Mouse (Mus musculus): ENCODE data around the gene Rorb. TPM values are rescaled to one million over a fixed set of nuclear protein-coding genes. Genes with fewer than 3 reads are reported as not detected.

The Rorb gene
- total RNA-seq (2021) = under 1 TPM; 0.61 to 0.70 TPM
- long read RNA-seq, experiment 1 = 0 reads
- long read RNA-seq, experiment 2 = 0 reads

- peak; percentile 61 to 75 for DNase-seq (ENCODE audit: low spot score in 2 of 2)
Observed at GRCm38 (mm10) chr19:19110793-19111427, at the start of gene Rorb. Gene Rorb, minus strand, starts transcription at chr19:19111196.

- no peak for DNase-seq (ENCODE audit: low spot score in 2 of 2)
Observed at GRCm38 (mm10) chr19:19148847-19149246, 37.9 kb upstream of the Rorb start.

GRCm38 (mm10) chr19:19144447-19144846 is 33.5 kb upstream of the Rorb start:
- no peak for DNase-seq (ENCODE audit: low spot score in 2 of 2)

GRCm38 (mm10) chr19:19136856-19137255 is 25.9 kb upstream of the Rorb start:
- DNase-seq (ENCODE audit: low spot score in 2 of 2) = no peak

GRCm38 (mm10) chr19:19135838-19136237 is 24.8 kb upstream of the Rorb start:
- DNase-seq (ENCODE audit: low spot score in 2 of 2) = no peak

- no peak for DNase-seq (ENCODE audit: low spot score in 2 of 2)
Observed at GRCm38 (mm10) chr19:19122324-19122723, 11.3 kb upstream of the Rorb start.

GRCm38 (mm10) chr19:19112180-19112579 is 1.2 kb upstream of the Rorb start:
- no peak for DNase-seq (ENCODE audit: low spot score in 2 of 2)

- DNase-seq (ENCODE audit: low spot score in 2 of 2) = no peak
Observed at GRCm38 (mm10) chr19:19111428-19112170, 603 bp upstream of the Rorb start.

- peak; percentile 27 to 43 for DNase-seq (ENCODE audit: low spot score in 2 of 2)
Observed at GRCm38 (mm10) chr19:19110011-19110768, 806 bp downstream of the Rorb start.

- no peak for DNase-seq (ENCODE audit: low spot score in 2 of 2)
Observed at GRCm38 (mm10) chr19:19108596-19109381, 2.2 kb downstream of the Rorb start.

GRCm38 (mm10) chr19:19104581-19104980 is 6.4 kb downstream of the Rorb start:
- no peak for DNase-seq (ENCODE audit: low spot score in 2 of 2)

- no peak for DNase-seq (ENCODE audit: low spot score in 2 of 2)
Observed at GRCm38 (mm10) chr19:19097149-19097548, 13.8 kb downstream of the Rorb start.

GRCm38 (mm10) chr19:19089427-19089826 is 21.6 kb downstream of the Rorb start:
- DNase-seq (ENCODE audit: low spot score in 2 of 2) = no peak

GRCm38 (mm10) chr19:19077880-19078279 is 33.1 kb downstream of the Rorb start:
- DNase-seq (ENCODE audit: low spot score in 2 of 2) = no peak

- no peak for DNase-seq (ENCODE audit: low spot score in 2 of 2)
Observed at GRCm38 (mm10) chr19:19074756-19075155, 36.2 kb downstream of the Rorb start.

GRCm38 (mm10) chr19:19058710-19059398 is 52.1 kb downstream of the Rorb start:
- DNase-seq (ENCODE audit: low spot score in 2 of 2) = no peak

GRCm38 (mm10) chr19:19058201-19058600 is 52.8 kb downstream of the Rorb start:
- DNase-seq (ENCODE audit: low spot score in 2 of 2) = no peak

GRCm38 (mm10) chr19:19043138-19043537 is 67.9 kb downstream of the Rorb start:
- no peak for DNase-seq (ENCODE audit: low spot score in 2 of 2)

- no peak for DNase-seq (ENCODE audit: low spot score in 2 of 2)
Observed at GRCm38 (mm10) chr19:19040800-19041199, 70.2 kb downstream of the Rorb start.

GRCm38 (mm10) chr19:19034482-19035315 is 76.3 kb downstream of the Rorb start:
- DNase-seq (ENCODE audit: low spot score in 2 of 2) = no peak

All from gastrocnemius, postnatal 4 days (tissue).